ENCODE assay signal across 8 mouse cellular contexts in genomic region chr1:131613361-131614133, GRCm38 (mm10). TPM values are rescaled to one million over a fixed set of nuclear protein-coding genes. Genes with fewer than 3 reads are reported as not detected.
DNase-seq lines count a peak whose midpoint lies in the region; ATAC-seq and TF ChIP-seq lines count a peak whose summit lies in the region.

No protein-coding gene starts in this region.

- peak; percentile 91 for DNase-seq in ES-E14 (ENCODE audit: low read depth, low spot score)
- DNase-seq in brain, adult 2 months (ENCODE audit: low read depth, low spot score) = peak; percentile 82
- DNase-seq in layer of hippocampus, adult 11-12 months (ENCODE audit: low spot score) = peak; percentile 80
- peak; percentile 68 for DNase-seq in lung, adult 2 months
- DNase-seq in right cerebral cortex, adult 18-20 months = peak; percentile 49
- DNase-seq in urinary bladder, adult 18-20 months (ENCODE audit: low spot score in 2 of 2) = peak; percentile 69 to 78

- TF ChIP-seq CTCF in lung, adult 2 months (IDR thresholded peaks at IDR 0.05; ENCODE audit: insufficient read depth, low read length) = peak; percentile 73

- in situ Hi-C loops in ES-E14 (cut with MboI; ENCODE audit: low sequenced_read_pairs in 2 of 2, unreplicated experiment in 2 of 2) = no loop called here

- no peaks in the 10 kb centered on the region for H3K9me3 ChIP-seq in ES-E14 (ENCODE audit: control insufficient read depth, insufficient read depth, low read depth, low read length)
- H3K9me3 ChIP-seq in heart, embryonic 14.5 days (ENCODE audit: control insufficient read depth, low read length) = no peaks in the 10 kb centered on the region

- ATAC-seq in erythroid progenitor cell, adult 5-6 weeks (replicated peaks; ENCODE audit: low FRiP score, poor library complexity, severe bottlenecking) = peak; percentile 91
- ATAC-seq in heart, embryonic 14.5 days (ENCODE audit: insufficient number of reproducible peaks, insufficient read depth, low FRiP score, low read depth) = peak; percentile 61; the same call in 1 of the 2 replicates

- H3K4me2 ChIP-seq in heart, embryonic 14.5 days (ENCODE audit: low read length) = no peak overlapping the region

- no peaks in the 10 kb centered on the region for H3K36me3 ChIP-seq in ES-E14 (ENCODE audit: control insufficient read depth, insufficient read depth, low read length, poor library complexity, severe bottlenecking)
- H3K36me3 ChIP-seq in heart, embryonic 14.5 days (ENCODE audit: control insufficient read depth, insufficient read depth, low read length) = no peaks in the 10 kb centered on the region

- 67% methylated on average over 16 of the region's 16 CpGs for WGBS in heart, embryonic 14.5 days
- WGBS in lung, adult 2 months = 74% methylated on average over 16 of the region's 16 CpGs

- H3K9ac ChIP-seq in ES-E14 (ENCODE audit: insufficient read depth, low read depth, low read length, poor library complexity, severe bottlenecking) = no peak overlapping the region
- H3K9ac ChIP-seq in heart, embryonic 14.5 days (ENCODE audit: low read length) = no peak overlapping the region

- H3K27ac ChIP-seq in ES-E14 (ENCODE audit: insufficient read depth, low read depth, low read length, poor library complexity, severe bottlenecking) = no peak overlapping the region
- H3K27ac ChIP-seq in heart, embryonic 14.5 days (replicated peaks in 1 of 2; ENCODE audit: control insufficient read depth in 1 of 2, insufficient read depth in 1 of 2, low read depth in 2 of 2, low read length in 2 of 2) = no peak overlapping the region

- no peaks in the 10 kb centered on the region for H3K27me3 ChIP-seq in heart, embryonic 14.5 days (ENCODE audit: control insufficient read depth, insufficient read depth, low read length)

- peaks cover 0 to 2% of the 10 kb centered on the region in 2 experiments; a peak in 1 of 4 replicates for H3K4me1 ChIP-seq in ES-E14 (ENCODE audit: control insufficient read depth in 2 of 2, insufficient read depth in 2 of 2, low read length in 2 of 2, poor library complexity in 1 of 2)
- peaks cover 4 to 8% of the 10 kb centered on the region in 2 experiments; a peak in 2 of 4 replicates for H3K4me1 ChIP-seq in heart, embryonic 14.5 days (ENCODE audit: control insufficient read depth in 2 of 2, insufficient read depth in 2 of 2, low read length in 2 of 2)
- no peaks in the 10 kb centered on the region for H3K4me1 ChIP-seq in lung, adult 2 months (ENCODE audit: control insufficient read depth, insufficient read depth, low read length)

- H3K4me3 ChIP-seq in ES-E14 (ENCODE audit: insufficient read depth in 1 of 2, low read depth in 1 of 2, low read length in 2 of 2, poor library complexity in 1 of 2, severe bottlenecking in 1 of 2) = peak overlapping the region in 1 of 2 experiments; percentile 3; a peak in 1 of 4 replicates
- H3K4me3 ChIP-seq in heart, embryonic 14.5 days (ENCODE audit: control insufficient read depth in 1 of 2, insufficient read depth in 1 of 2, low read depth in 1 of 2, low read length in 2 of 2) = no peak overlapping the region
- H3K4me3 ChIP-seq in lung, adult 2 months (replicated peaks; ENCODE audit: extremely low read depth, low read depth, low read length) = no peak overlapping the region

- TF ChIP-seq POLR2A in lung, adult 2 months (IDR thresholded peaks at IDR 0.05; ENCODE audit: borderline replicate concordance, extremely low read depth, low read depth, low read length) = no peak

TF ChIP-seq in ES-E14, 5 proteins besides CTCF, POLR2A, EP300 and RAD21:
- peak; percentile 99 for TF ChIP-seq ZNF384 (IDR thresholded peaks at IDR 0.05; ENCODE audit: low read depth, low read length)
- TF ChIP-seq MAFK (IDR thresholded peaks at IDR 0.05; ENCODE audit: insufficient read depth, low read depth, low read length) = no peak; the same call in 1 of the 2 replicates

RNA-seq across cellular contexts. Expression of gene Avpr1b, which starts 14.5 kb away (rescaled TPM):
- not detected in 2 replicates for total RNA-seq in ES-E14 (2012; rRNA removed)
- total RNA-seq in erythroid progenitor cell, adult 5-6 weeks (2015; ENCODE audit: low replicate concordance) = not detected in 2 replicates
- not detected in 2 replicates for total RNA-seq in erythroid progenitor cell, adult 5-6 weeks (2017; ENCODE audit: low replicate concordance)
- polyA plus RNA-seq in heart, embryonic 14.5 days (2014; fragmentation: Nextera tagmentation; extraction: Ambion mirVana) = not detected in 2 replicates
- not detected in 2 replicates for polyA plus RNA-seq in lung, adult 2 months (2012; rRNA removed)

RNA-seq across cellular contexts. Expression of gene Ctse, which starts 24.6 kb away (rescaled TPM):
- total RNA-seq in ES-E14 (2012; rRNA removed) = not detected in 2 replicates
- 3,936 and 3,940 TPM in 2 replicates for total RNA-seq in erythroid progenitor cell, adult 5-6 weeks (2015; ENCODE audit: low replicate concordance)
- total RNA-seq in erythroid progenitor cell, adult 5-6 weeks (2017; ENCODE audit: low replicate concordance) = 2,045 and 2,132 TPM in 2 replicates
- 0.15 TPM in 1 of 2 replicates, not detected in the other for polyA plus RNA-seq in heart, embryonic 14.5 days (2014; fragmentation: Nextera tagmentation; extraction: Ambion mirVana)
- 0.60 and 0.65 TPM in 2 replicates for polyA plus RNA-seq in lung, adult 2 months (2012; rRNA removed)

Comparison
In these comparisons a context has a peak if more than half of its experiments do, and no peak if none do; other contexts are left out.
1. RNA of gene Ctse, which starts 24.6 kb away (total RNA-seq): 2,045 to 3,940 TPM in erythroid progenitor cell, adult 5-6 weeks; not detected in ES-E14; every median in the first group is over 1,000 times any median in the second.
2. Peak in every context shown above with its lines, with median percentiles within 50 percentile points of each other: DNase-seq.